Mouse (Mus musculus) liver, embryonic 11.5 days (tissue): ENCODE results near the gene Efl1. TPM values are rescaled to one million over a fixed set of nuclear protein-coding genes. Genes with fewer than 3 reads are reported as not detected.
"Not testable (repeated sequence)": the region's sequence is repeated elsewhere in the genome, so short reads cannot be mapped to it uniquely, and the experiment has no call there.

ENCODE experiments used
- ATAC-seq: fragments of 200-750 bp; cut with Nextera tagmentation; replicated peaks from 2 replicates; pipeline ENCODE4 v1.8.0; 2017; ENCODE audit warnings: moderate number of reproducible peaks, mild to moderate bottlenecking, moderate TSS enrichment, moderate library complexity; ENCODE audit not compliant: low FRiP score
- DNase-seq: peaks from one replicate; pipeline ENCODE4 v3.0.0-alpha.2; 2017; ENCODE audit warnings: low spot score
- H3K27ac ChIP-seq: fragments of 300-500 bp; sonication (generic); 2 replicates; pipeline ENCODE4 v1.5.1; 2014; ENCODE audit warnings: mild to moderate bottlenecking, low read depth, low read length, control low read depth
- H3K27me3 ChIP-seq: fragments of 300-500 bp; sonication (generic); replicated peaks from 2 replicates; pipeline ENCODE4 v1.6.1; 2014; ENCODE audit warnings: low read length, mixed read lengths; ENCODE audit not compliant: control insufficient read depth, insufficient read depth
- H3K36me3 ChIP-seq: fragments of 300-500 bp; sonication (generic); 2 replicates; pipeline ENCODE4 v1.6.1; 2014; ENCODE audit warnings: mild to moderate bottlenecking, low read length, moderate library complexity, mixed read lengths; ENCODE audit not compliant: control insufficient read depth, insufficient read depth
- H3K4me1 ChIP-seq: fragments of 300-500 bp; sonication (generic); replicated peaks from 2 replicates; pipeline ENCODE4 v1.6.1; 2014; ENCODE audit warnings: low read length, mixed read lengths; ENCODE audit not compliant: control insufficient read depth, insufficient read depth
- H3K4me2 ChIP-seq: fragments of 300-500 bp; sonication (generic); 2 replicates; pipeline ENCODE4 v1.6.1; 2014; ENCODE audit warnings: mild to moderate bottlenecking, control low read depth, moderate library complexity
- H3K4me3 ChIP-seq: fragments of 300-500 bp; sonication (generic); 2 replicates; pipeline ENCODE4 v1.5.1; 2014; ENCODE audit warnings: low read depth, low read length, control low read depth
- H3K9ac ChIP-seq: fragments of 300-500 bp; sonication (generic); 2 replicates; pipeline ENCODE4 v1.6.1; 2014; ENCODE audit warnings: low read depth, low read length, control low read depth
- H3K9me3 ChIP-seq: fragments of 300-500 bp; sonication (generic); 2 replicates; pipeline ENCODE4 v1.6.1; 2016; ENCODE audit warnings: low read length, inconsistent platforms, mixed read lengths; ENCODE audit not compliant: control insufficient read depth
- WGBS: fragments of 180-500 bp; shearing (Covaris S2); extraction: QIAGEN DNeasy Blood & Tissue Kit; methylation state at CpG from one replicate; pipeline ENCODE4 v1.1.7; 2014; 5-methylcytosine and 5-hydroxymethylcytosine counted together
- polyA plus RNA-seq: library from polyadenylated mRNA; unstranded; fragments of >200 nt; fragmentation: Nextera tagmentation; extraction: Ambion mirVana; gene quantifications from 2 replicates; pipeline ENCODE4 v1.2.1, GENCODE M21; 2014

The Efl1 gene
- polyA plus RNA-seq, 1 experiment from 2014 or later: 20.9 TPM

DNA sequence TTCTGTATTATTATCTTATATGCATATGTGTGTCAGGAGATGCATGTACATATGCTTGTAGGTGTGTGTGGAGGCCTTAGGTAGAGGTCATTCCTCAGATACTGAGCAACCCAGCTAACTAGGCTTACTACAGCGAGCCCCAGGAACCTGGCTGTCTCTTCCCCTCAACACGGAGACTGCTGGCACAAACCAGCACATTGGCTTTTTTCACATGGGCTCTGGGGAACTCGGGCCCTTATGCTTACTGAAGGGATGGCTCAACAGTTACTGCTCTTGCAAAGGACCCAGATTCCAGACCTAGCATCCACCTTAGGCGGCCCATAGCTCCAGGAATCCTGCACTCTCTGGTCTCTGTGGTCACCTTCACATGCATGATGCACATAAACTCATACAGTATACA is 110.7 kb downstream of the Efl1 start:
- no peak for DNase-seq
- H3K36me3 ChIP-seq: peaks cover 4% of the 10 kb centered on the region; the same call in 1 of the 2 replicates
- WGBS: 85% methylated on average over 4 of the region's 4 CpGs
- H3K27me3 ChIP-seq: no peaks in the 10 kb centered on the region
- H3K4me3 ChIP-seq: no peak overlapping the region
- no peak overlapping the region for H3K4me2 ChIP-seq
- no peak overlapping the region for H3K27ac ChIP-seq
- H3K9me3 ChIP-seq: no peaks in the 10 kb centered on the region
- no peak overlapping the region for H3K9ac ChIP-seq
- no peak for ATAC-seq
- no peaks in the 10 kb centered on the region for H3K4me1 ChIP-seq

GRCm38 (mm10) chr7:82764951-82765350 is 116.5 kb downstream of the Efl1 start:
- no peaks in the 10 kb centered on the region for H3K27me3 ChIP-seq
- no peaks in the 10 kb centered on the region for H3K4me1 ChIP-seq
- 79% methylated on average over 1 of the region's 1 CpGs for WGBS
- DNase-seq: no peak
- H3K4me3 ChIP-seq: no peak overlapping the region
- peaks cover 4% of the 10 kb centered on the region; the same call in 1 of the 2 replicates for H3K36me3 ChIP-seq
- H3K9ac ChIP-seq: no peak overlapping the region
- no peaks in the 10 kb centered on the region for H3K9me3 ChIP-seq
- no peak overlapping the region for H3K27ac ChIP-seq
- no peak for ATAC-seq
- no peak overlapping the region for H3K4me2 ChIP-seq

GRCm38 (mm10) chr7:82766623-82767022 is 118.2 kb downstream of the Efl1 start:
- Histone ChIP-seq H3K9ac (no peak overlapping the region), H3K27me3 (no peaks in the 10 kb centered on the region), H3K27ac (no peak overlapping the region), H3K36me3 (peaks cover 8% of the 10 kb centered on the region), H3K9me3 (peaks cover 4% of the 10 kb centered on the region; the same call in 1 of the 2 replicates), H3K4me1 (no peaks in the 10 kb centered on the region), H3K4me2 (no peak overlapping the region), H3K4me3 (no peak overlapping the region)
- no peak for ATAC-seq
- WGBS: 87% methylated on average over 6 of the region's 6 CpGs
- no peak for DNase-seq

DNA sequence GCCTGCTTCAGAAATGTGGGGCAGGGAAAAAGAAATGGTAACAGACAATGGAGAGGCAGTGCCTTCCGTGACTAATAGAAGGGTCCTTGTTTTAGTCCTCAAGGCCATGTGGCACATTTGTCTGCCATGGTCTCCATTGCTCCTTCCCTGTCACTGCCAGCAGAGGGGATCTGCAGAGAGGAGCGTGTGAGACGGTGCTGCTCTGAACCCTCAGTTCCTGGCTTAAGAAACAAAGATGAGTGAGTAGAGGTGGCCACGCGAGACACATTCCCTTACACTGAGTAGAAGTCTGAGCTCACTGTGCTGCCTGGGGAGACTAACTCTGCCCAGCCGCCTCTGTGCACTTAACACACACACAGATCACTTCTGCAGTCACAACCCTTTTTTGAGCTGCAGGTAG is 121.8 kb downstream of the Efl1 start:
- Histone ChIP-seq H3K9me3 (peaks cover 4% of the 10 kb centered on the region; the same call in 1 of the 2 replicates), H3K9ac (no peak overlapping the region), H3K27ac (no peak overlapping the region), H3K27me3 (no peaks in the 10 kb centered on the region), H3K4me1 (0 out of 2 replicates have a peak, but pooled peaks cover 2% of the 10 kb centered on the region), H3K4me3 (no peak overlapping the region), H3K36me3 (peaks cover 4% of the 10 kb centered on the region), H3K4me2 (no peak overlapping the region)
- no peak for ATAC-seq
- WGBS: 63% methylated on average over 6 of the region's 6 CpGs
- DNase-seq: no peak

DNA sequence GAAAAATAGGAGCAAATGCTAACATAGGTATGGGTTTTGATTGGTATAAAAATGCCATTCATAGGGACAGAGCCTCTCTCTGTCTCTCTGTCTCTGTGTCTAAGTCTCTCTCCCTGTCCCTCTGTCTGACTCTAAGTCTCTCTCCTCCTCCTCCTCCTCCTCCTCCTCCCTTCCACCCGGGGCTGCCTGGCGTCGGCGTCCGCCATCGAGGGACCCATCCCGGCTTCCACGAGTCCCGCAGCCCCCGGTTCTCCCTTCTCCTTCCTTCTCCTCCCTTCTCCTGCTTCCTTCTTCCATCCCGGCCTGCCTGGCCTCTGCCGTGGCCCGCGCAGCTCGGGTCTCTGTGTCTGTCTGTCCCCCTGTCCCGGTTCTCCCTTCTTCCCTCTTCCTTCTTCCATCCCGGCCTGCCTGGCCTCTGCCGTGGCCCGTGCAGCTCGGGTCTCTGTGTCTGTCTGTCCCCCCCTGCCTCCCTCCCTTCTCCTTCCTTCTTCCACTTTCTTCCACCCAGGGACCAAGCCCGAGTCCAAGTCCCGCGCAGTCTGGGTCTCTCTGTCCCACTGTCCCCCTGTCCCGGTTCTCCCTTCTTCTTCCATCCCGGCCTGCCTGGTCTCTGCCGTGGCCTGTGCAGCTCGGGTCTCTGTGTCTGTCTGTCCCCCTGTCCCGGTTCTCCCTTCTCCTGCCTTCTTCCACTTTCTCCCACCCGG is 122.7 kb downstream of the Efl1 start:
- not testable (repeated sequence) for H3K4me3 ChIP-seq, H3K36me3 ChIP-seq, H3K4me2 ChIP-seq, H3K9me3 ChIP-seq, H3K27me3 ChIP-seq, H3K9ac ChIP-seq, H3K4me1 ChIP-seq, H3K27ac ChIP-seq
- DNase-seq (peak; percentile 68), ATAC-seq (peak; percentile 98)
- WGBS: 80% methylated on average over 24 of the region's 29 CpGs

DNA sequence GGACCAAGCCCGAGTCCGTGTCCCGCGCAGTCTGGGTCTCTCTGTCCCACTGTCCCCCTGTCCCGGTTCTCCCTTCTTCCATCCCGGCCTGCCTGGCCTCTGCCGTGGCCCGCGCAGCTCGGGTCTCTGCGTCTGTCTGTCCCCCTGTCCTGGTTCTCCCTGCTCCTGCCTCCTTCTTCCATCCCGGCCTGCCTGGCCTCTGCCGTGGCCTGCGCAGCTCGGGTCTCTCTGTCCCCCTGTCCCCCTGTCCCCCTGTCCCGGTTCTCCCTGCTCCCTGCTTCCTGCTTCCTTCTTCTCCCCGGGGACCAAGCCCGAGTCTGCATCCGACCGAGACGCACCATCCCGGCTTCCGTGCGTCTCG is 123.2 kb downstream of the Efl1 start:
- H3K4me1 ChIP-seq, H3K4me3 ChIP-seq, H3K36me3 ChIP-seq, H3K27me3 ChIP-seq, H3K4me2 ChIP-seq, H3K9ac ChIP-seq, H3K9me3 ChIP-seq, DNase-seq, H3K27ac ChIP-seq: not testable (repeated sequence)
- peak; percentile 25 for ATAC-seq
- WGBS: 85% methylated on average over 25 of the region's 25 CpGs

DNA sequence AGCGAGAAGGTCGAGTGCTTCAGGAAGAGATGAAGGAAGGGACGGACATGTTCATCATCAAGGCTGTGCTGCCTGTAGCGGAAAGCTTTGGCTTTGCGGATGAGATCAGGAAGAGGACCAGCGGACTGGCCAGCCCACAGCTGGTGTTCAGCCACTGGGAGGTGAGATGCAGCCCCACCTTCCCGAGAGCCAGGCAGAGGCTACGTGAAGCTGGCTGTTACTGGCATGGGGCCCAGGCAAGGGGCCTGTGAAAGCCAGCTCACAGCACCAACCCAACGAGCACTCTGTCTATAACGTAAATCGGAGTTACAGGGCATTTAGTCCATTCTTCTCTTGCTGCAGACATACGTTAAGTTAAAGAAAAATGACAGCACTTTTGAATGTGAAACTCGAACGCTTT is 124.1 kb downstream of the Efl1 start:
- DNase-seq: no peak
- H3K9me3 ChIP-seq: peaks cover 4% of the 10 kb centered on the region; the same call in 1 of the 2 replicates
- no peak overlapping the region for H3K4me3 ChIP-seq
- no peak overlapping the region for H3K27ac ChIP-seq
- no peak for ATAC-seq
- no peak overlapping the region for H3K4me2 ChIP-seq
- peaks cover 4% of the 10 kb centered on the region for H3K36me3 ChIP-seq
- no peaks in the 10 kb centered on the region for H3K27me3 ChIP-seq
- 0 out of 2 replicates have a peak, but pooled peaks cover 2% of the 10 kb centered on the region for H3K4me1 ChIP-seq
- H3K9ac ChIP-seq: no peak overlapping the region
- 67% methylated on average over 14 of the region's 14 CpGs for WGBS

GRCm38 (mm10) chr7:82773150-82773549 is 124.7 kb downstream of the Efl1 start:
- no peak overlapping the region for H3K27ac ChIP-seq
- no peak overlapping the region for H3K4me3 ChIP-seq
- H3K4me2 ChIP-seq: no peak overlapping the region
- no peaks in the 10 kb centered on the region for H3K27me3 ChIP-seq
- DNase-seq: no peak
- no peak overlapping the region for H3K9ac ChIP-seq
- H3K9me3 ChIP-seq: peaks cover 4% of the 10 kb centered on the region; the same call in 1 of the 2 replicates
- no peak for ATAC-seq
- 66% methylated on average over 9 of the region's 9 CpGs for WGBS
- 0 out of 2 replicates have a peak, but pooled peaks cover 2% of the 10 kb centered on the region for H3K4me1 ChIP-seq
- H3K36me3 ChIP-seq: peaks cover 4% of the 10 kb centered on the region; the same call in 1 of the 2 replicates

DNA sequence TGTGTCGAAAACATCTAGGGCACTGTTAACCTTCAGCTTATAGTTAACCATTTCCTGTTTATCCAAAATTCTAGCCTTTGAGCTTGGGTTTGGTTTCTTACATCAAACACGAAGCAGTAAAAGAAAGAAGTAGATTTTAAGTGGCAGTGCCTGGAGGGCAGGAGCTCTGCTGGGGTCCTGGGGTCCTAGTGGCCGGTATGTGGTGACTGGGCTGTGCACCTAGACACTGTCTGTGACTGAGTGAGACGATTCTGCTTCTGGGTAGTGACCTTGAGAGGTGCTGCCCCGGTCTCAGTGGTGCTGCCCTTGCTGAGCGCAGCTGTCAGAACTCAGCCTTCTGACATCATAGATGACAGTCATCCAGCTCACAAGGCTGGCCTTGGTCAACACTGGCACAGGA is 125.5 kb downstream of the Efl1 start:
- Histone ChIP-seq H3K9me3 (peaks cover 4% of the 10 kb centered on the region; the same call in 1 of the 2 replicates), H3K36me3 (peaks cover 4% of the 10 kb centered on the region; the same call in 1 of the 2 replicates), H3K9ac (no peak overlapping the region), H3K27ac (no peak overlapping the region), H3K4me1 (0 out of 2 replicates have a peak, but pooled peaks cover 2% of the 10 kb centered on the region), H3K27me3 (no peaks in the 10 kb centered on the region), H3K4me3 (no peak overlapping the region), H3K4me2 (no peak overlapping the region)
- DNase-seq: no peak
- 77% methylated on average over 6 of the region's 6 CpGs for WGBS
- ATAC-seq: no peak
